Mouse (Mus musculus) liver, embryonic 11.5 days (tissue): ENCODE data around the gene Tstd2. TPM values are rescaled to one million over a fixed set of nuclear protein-coding genes. Genes with fewer than 3 reads are reported as not detected.

Source experiments
- ATAC-seq: fragments of 200-750 bp; cut with Nextera tagmentation; replicated peaks from 2 replicates; pipeline ENCODE4 v1.8.0; 2017; ENCODE audit warnings: moderate number of reproducible peaks, mild to moderate bottlenecking, moderate TSS enrichment, moderate library complexity; ENCODE audit not compliant: low FRiP score
- DNase-seq: peaks from one replicate; pipeline ENCODE4 v3.0.0-alpha.2; 2017; ENCODE audit warnings: low spot score
- H3K27ac ChIP-seq: fragments of 300-500 bp; sonication (generic); 2 replicates; pipeline ENCODE4 v1.5.1; 2014; ENCODE audit warnings: mild to moderate bottlenecking, low read depth, low read length, control low read depth
- H3K27me3 ChIP-seq: fragments of 300-500 bp; sonication (generic); replicated peaks from 2 replicates; pipeline ENCODE4 v1.6.1; 2014; ENCODE audit warnings: low read length, mixed read lengths; ENCODE audit not compliant: control insufficient read depth, insufficient read depth
- H3K36me3 ChIP-seq: fragments of 300-500 bp; sonication (generic); 2 replicates; pipeline ENCODE4 v1.6.1; 2014; ENCODE audit warnings: mild to moderate bottlenecking, low read length, moderate library complexity, mixed read lengths; ENCODE audit not compliant: control insufficient read depth, insufficient read depth
- H3K4me1 ChIP-seq: fragments of 300-500 bp; sonication (generic); replicated peaks from 2 replicates; pipeline ENCODE4 v1.6.1; 2014; ENCODE audit warnings: low read length, mixed read lengths; ENCODE audit not compliant: control insufficient read depth, insufficient read depth
- H3K4me2 ChIP-seq: fragments of 300-500 bp; sonication (generic); 2 replicates; pipeline ENCODE4 v1.6.1; 2014; ENCODE audit warnings: mild to moderate bottlenecking, control low read depth, moderate library complexity
- H3K4me3 ChIP-seq: fragments of 300-500 bp; sonication (generic); 2 replicates; pipeline ENCODE4 v1.5.1; 2014; ENCODE audit warnings: low read depth, low read length, control low read depth
- H3K9ac ChIP-seq: fragments of 300-500 bp; sonication (generic); 2 replicates; pipeline ENCODE4 v1.6.1; 2014; ENCODE audit warnings: low read depth, low read length, control low read depth
- H3K9me3 ChIP-seq: fragments of 300-500 bp; sonication (generic); 2 replicates; pipeline ENCODE4 v1.6.1; 2016; ENCODE audit warnings: low read length, inconsistent platforms, mixed read lengths; ENCODE audit not compliant: control insufficient read depth
- WGBS: fragments of 180-500 bp; shearing (Covaris S2); extraction: QIAGEN DNeasy Blood & Tissue Kit; methylation state at CpG from one replicate; pipeline ENCODE4 v1.1.7; 2014; 5-methylcytosine and 5-hydroxymethylcytosine counted together
- polyA plus RNA-seq: library from polyadenylated mRNA; unstranded; fragments of >200 nt; fragmentation: Nextera tagmentation; extraction: Ambion mirVana; gene quantifications from 2 replicates; pipeline ENCODE4 v1.2.1, GENCODE M21; 2014

Tstd2 gene
- polyA plus RNA-seq, 1 experiment from 2014 or later, result 30.8 TPM

GRCm38 (mm10) chr4:46094916-46095825 is 43.3 kb downstream of the Tstd2 start:
- 71% methylated on average over 15 of the region's 15 CpGs for WGBS
- Histone ChIP-seq H3K4me2 (no peak overlapping the region), H3K9me3 (no peaks in the 10 kb centered on the region), H3K36me3 (peaks cover 10% of the 10 kb centered on the region), H3K4me1 (no peaks in the 10 kb centered on the region), H3K4me3 (no peak overlapping the region), H3K27ac (no peak overlapping the region), H3K9ac (no peak overlapping the region), H3K27me3 (no peaks in the 10 kb centered on the region)
- ATAC-seq, result no peak
- DNase-seq, result no peak

GRCm38 (mm10) chr4:46092429-46093076 is 45.9 kb downstream of the Tstd2 start:
- no peak overlapping the region for H3K4me2 ChIP-seq
- H3K27me3 ChIP-seq, result no peaks in the 10 kb centered on the region
- WGBS, result 88% methylated on average over 5 of the region's 5 CpGs
- no peaks in the 10 kb centered on the region for H3K4me1 ChIP-seq
- H3K9me3 ChIP-seq, result no peaks in the 10 kb centered on the region
- no peak overlapping the region for H3K4me3 ChIP-seq
- no peak for ATAC-seq
- H3K36me3 ChIP-seq, result peaks cover 10% of the 10 kb centered on the region
- no peak for DNase-seq
- no peak overlapping the region for H3K9ac ChIP-seq
- no peak overlapping the region for H3K27ac ChIP-seq

- ATAC-seq (no peak), DNase-seq (no peak)
- no peaks in the 10 kb centered on the region for H3K4me1 ChIP-seq
- H3K9ac ChIP-seq, result no peak overlapping the region
- 90% methylated on average over 14 of the region's 14 CpGs for WGBS
- peaks cover 6% of the 10 kb centered on the region; the same call in 1 of the 2 replicates for H3K36me3 ChIP-seq
- no peaks in the 10 kb centered on the region for H3K27me3 ChIP-seq
- H3K27ac ChIP-seq, result no peak overlapping the region
- no peaks in the 10 kb centered on the region for H3K9me3 ChIP-seq
- H3K4me3 ChIP-seq, result no peak overlapping the region
- no peak overlapping the region for H3K4me2 ChIP-seq
Measured at GRCm38 (mm10) chr4:46089524-46090125, 48.9 kb downstream of the Tstd2 start.

- Histone ChIP-seq H3K27ac (no peak overlapping the region), H3K36me3 (peaks cover 6% of the 10 kb centered on the region; the same call in 1 of the 2 replicates), H3K27me3 (no peaks in the 10 kb centered on the region), H3K4me2 (no peak overlapping the region), H3K4me3 (no peak overlapping the region), H3K9me3 (no peaks in the 10 kb centered on the region), H3K4me1 (no peaks in the 10 kb centered on the region), H3K9ac (no peak overlapping the region)
- WGBS, result 43% methylated on average over 4 of the region's 5 CpGs
- ATAC-seq (no peak), DNase-seq (no peak)
Measured at GRCm38 (mm10) chr4:46087852-46088251, 50.6 kb downstream of the Tstd2 start.

- peaks cover 6% of the 10 kb centered on the region; the same call in 1 of the 2 replicates for H3K36me3 ChIP-seq
- H3K9ac ChIP-seq, result no peak overlapping the region
- no peaks in the 10 kb centered on the region for H3K4me1 ChIP-seq
- WGBS, result 75% methylated on average over 7 of the region's 7 CpGs
- DNase-seq, result no peak
- H3K9me3 ChIP-seq, result no peaks in the 10 kb centered on the region
- no peaks in the 10 kb centered on the region for H3K27me3 ChIP-seq
- H3K27ac ChIP-seq, result no peak overlapping the region
- H3K4me3 ChIP-seq, result no peak overlapping the region
- no peak overlapping the region for H3K4me2 ChIP-seq
- ATAC-seq, result no peak
Measured at GRCm38 (mm10) chr4:46087427-46087771, 51.1 kb downstream of the Tstd2 start.

GRCm38 (mm10) chr4:46086718-46087426 is 51.6 kb downstream of the Tstd2 start:
- ATAC-seq, result no peak
- Histone ChIP-seq H3K36me3 (peaks cover 6% of the 10 kb centered on the region; the same call in 1 of the 2 replicates), H3K9ac (no peak overlapping the region), H3K9me3 (no peaks in the 10 kb centered on the region), H3K27me3 (no peaks in the 10 kb centered on the region), H3K4me2 (no peak overlapping the region), H3K4me3 (no peak overlapping the region), H3K27ac (no peak overlapping the region), H3K4me1 (no peaks in the 10 kb centered on the region)
- WGBS, result 71% methylated on average over 17 of the region's 18 CpGs
- no peak for DNase-seq

DNA sequence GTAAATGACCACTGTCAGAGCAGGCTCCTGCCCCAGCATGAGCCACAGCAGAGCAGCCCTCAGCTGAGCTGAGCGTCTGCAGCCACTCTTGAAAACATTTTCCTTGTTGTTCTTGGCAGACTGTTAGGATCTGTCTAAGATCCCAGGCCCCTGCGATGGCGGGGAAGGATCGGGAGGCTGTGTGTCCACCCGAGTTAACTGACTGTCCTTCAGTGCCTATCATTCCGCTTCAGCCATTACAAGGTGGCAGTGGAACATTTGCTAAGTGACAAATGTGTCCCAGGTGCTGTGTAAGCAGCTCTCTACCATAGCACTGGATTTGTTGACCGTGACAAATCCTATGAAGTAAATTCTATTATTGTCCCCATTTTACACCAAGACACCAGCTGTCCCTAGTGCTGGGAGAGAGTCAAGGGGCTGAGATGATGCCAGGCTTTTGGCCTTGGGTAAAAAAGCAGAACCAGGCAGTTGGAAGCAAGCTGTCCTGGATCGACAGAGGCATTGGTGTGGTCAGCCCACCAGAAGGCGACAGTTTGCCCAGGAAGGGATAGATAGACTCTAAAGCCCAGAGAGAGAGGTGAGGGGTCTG is 53.2 kb downstream of the Tstd2 start:
- H3K36me3 ChIP-seq, result peaks cover 3% of the 10 kb centered on the region; the same call in 1 of the 2 replicates

More for the DNA sequence above, 53.2 kb downstream of the Tstd2 start:
- ATAC-seq, result no peak
- H3K9me3 ChIP-seq, result no peaks in the 10 kb centered on the region
- H3K4me1 ChIP-seq, result no peaks in the 10 kb centered on the region
- no peak overlapping the region for H3K9ac ChIP-seq
- WGBS, result 75% methylated on average over 9 of the region's 9 CpGs
- DNase-seq, result no peak
- H3K4me3 ChIP-seq, result no peak overlapping the region
- no peaks in the 10 kb centered on the region for H3K27me3 ChIP-seq
- no peak overlapping the region for H3K27ac ChIP-seq
- H3K4me2 ChIP-seq, result no peak overlapping the region
